In genomic region chr15:27216387-27216786, GRCm38 (mm10) we compare ENCODE assay signal across 20 mouse cellular contexts.
DNase-seq lines count a peak whose midpoint lies in the region; ATAC-seq lines count a peak whose summit lies in the region.
"Had no signal": no experiment of that assay in that cellular context is flagged by ENCODE, and none has a peak within 500 bp of the region (broad histone marks: within the 10 kb centered on the region; RNA-seq: fewer than 3 reads in every experiment).

No protein-coding gene starts in this region.

- no peaks in the 10 kb centered on the region for H3K27me3 ChIP-seq in kidney, embryonic 16.5 days (ENCODE audit: insufficient read depth, low read length)
- H3K27me3 ChIP-seq in kidney, embryonic 15.5 days: no peaks in the 10 kb centered on the region
- no peaks in the 10 kb centered on the region for H3K27me3 ChIP-seq in limb, embryonic 10.5 days (ENCODE audit: low read depth, poor library complexity, severe bottlenecking)
- H3K27me3 ChIP-seq: embryonic facial prominence, embryonic 12.5 days; forebrain, embryonic 15.5 days; heart, embryonic 12.5 days had no signal

- no peak overlapping the region for H3K27ac ChIP-seq in kidney, embryonic 16.5 days (ENCODE audit: low read length)
- H3K27ac ChIP-seq in kidney, embryonic 15.5 days: no peak overlapping the region
- peak overlapping the region; percentile 56 for H3K27ac ChIP-seq in limb, embryonic 10.5 days
- H3K27ac ChIP-seq: embryonic facial prominence, embryonic 12.5 days; forebrain, embryonic 15.5 days; hindbrain, embryonic 10.5 days; hindbrain, embryonic 14.5 days had no signal

- no peaks in the 10 kb centered on the region for H3K36me3 ChIP-seq in kidney, embryonic 16.5 days (ENCODE audit: insufficient read depth, low read length)
- H3K36me3 ChIP-seq in kidney, embryonic 15.5 days: no peaks in the 10 kb centered on the region
- H3K36me3 ChIP-seq in limb, embryonic 10.5 days: no peaks in the 10 kb centered on the region
- H3K36me3 ChIP-seq: embryonic facial prominence, embryonic 12.5 days; forebrain, embryonic 15.5 days; G1E; heart, embryonic 12.5 days; hindbrain, embryonic 10.5 days had no signal

- H3K9ac ChIP-seq in kidney, embryonic 16.5 days (replicated peaks; ENCODE audit: low read length): no peak overlapping the region
- H3K9ac ChIP-seq in kidney, embryonic 15.5 days: no peak overlapping the region
- H3K9ac ChIP-seq: embryonic facial prominence, embryonic 12.5 days; forebrain, embryonic 15.5 days; heart, embryonic 12.5 days; hindbrain, embryonic 14.5 days had no signal

- peak; percentile 21 for DNase-seq in embryo, embryonic 10 days (ENCODE audit: low spot score)
- no peak for DNase-seq in embryo, embryonic 9.5 days (ENCODE audit: extremely low spot score)
- peak; percentile 50 for DNase-seq in limb, embryonic 10.5 days (ENCODE audit: low spot score)
- DNase-seq in layer of hippocampus, adult 9-11 months: no peak
- no peak for DNase-seq in adrenal gland, adult (ENCODE audit: inconsistent age in 2 of 2, low spot score in 1 of 2)
- DNase-seq: adrenal gland, postnatal 14 days; B cell, adult 2 months; cerebellum, adult 18-20 months; cerebellum, postnatal 10 days; gastrocnemius, postnatal 10 days had no signal

- H3K4me1 ChIP-seq in kidney, embryonic 16.5 days (ENCODE audit: insufficient read depth, low read length): no peaks in the 10 kb centered on the region
- no peaks in the 10 kb centered on the region for H3K4me1 ChIP-seq in kidney, embryonic 15.5 days
- H3K4me1 ChIP-seq in limb, embryonic 10.5 days: peaks cover 20% of the 10 kb centered on the region
- H3K4me1 ChIP-seq: forebrain, embryonic 15.5 days; heart, embryonic 12.5 days; hindbrain, embryonic 10.5 days had no signal

- 21% methylated on average over 7 of the region's 7 CpGs for WGBS in kidney, embryonic 16.5 days
- WGBS in kidney, embryonic 15.5 days: 21% methylated on average over 7 of the region's 7 CpGs
- WGBS in limb, embryonic 10.5 days: 19% methylated on average over 7 of the region's 7 CpGs

- no peak overlapping the region for H3K4me3 ChIP-seq in kidney, embryonic 16.5 days (ENCODE audit: low read length)
- no peak overlapping the region for H3K4me3 ChIP-seq in kidney, embryonic 15.5 days (replicated peaks)
- H3K4me3 ChIP-seq in limb, embryonic 10.5 days: no peak overlapping the region
- H3K4me3 ChIP-seq: embryonic facial prominence, embryonic 12.5 days; forebrain, embryonic 15.5 days; heart, embryonic 12.5 days; hindbrain, embryonic 10.5 days had no signal

- no peaks in the 10 kb centered on the region for H3K9me3 ChIP-seq in kidney, embryonic 16.5 days (ENCODE audit: low read length)
- no peaks in the 10 kb centered on the region for H3K9me3 ChIP-seq in kidney, embryonic 15.5 days (replicated peaks)
- no peaks in the 10 kb centered on the region for H3K9me3 ChIP-seq in limb, embryonic 10.5 days (replicated peaks)
- H3K9me3 ChIP-seq: embryonic facial prominence, embryonic 12.5 days; forebrain, embryonic 15.5 days; G1E; heart, embryonic 12.5 days; hindbrain, embryonic 10.5 days had no signal

- 0 out of 2 replicates have a peak, but pooled peaks have one; percentile 49 for ATAC-seq in kidney, embryonic 16.5 days (ENCODE audit: low FRiP score, low TSS enrichment)
- ATAC-seq in kidney, embryonic 15.5 days (replicated peaks; ENCODE audit: low FRiP score): no peak
- ATAC-seq: CD4-positive, CD25-positive, alpha-beta regulatory T cell, adult 4 months; forebrain, embryonic 15.5 days; inflammation-experienced regulatory T-cells, adult 6 months had no signal

- peak overlapping the region; percentile 12; the same call in 1 of the 2 replicates for H3K4me2 ChIP-seq in kidney, embryonic 16.5 days (replicated peaks; ENCODE audit: low read depth, low read length)
- no peak overlapping the region for H3K4me2 ChIP-seq in kidney, embryonic 15.5 days
- H3K4me2 ChIP-seq: embryonic facial prominence, embryonic 12.5 days; forebrain, embryonic 15.5 days; heart, embryonic 12.5 days; hindbrain, embryonic 14.5 days had no signal

Comparison
In these comparisons a context has a peak if more than half of its experiments do, and no peak if none do; other contexts are left out.
1. DNase-seq: peak in embryo, embryonic 10 days (single experiment) and limb, embryonic 10.5 days (single experiment); none in embryo, embryonic 9.5 days (single experiment), layer of hippocampus, adult 9-11 months (single experiment) and adrenal gland, adult (0 of 2).